Mouse (Mus musculus) ES-E14 (cell line): ENCODE results near the gene 3110082I17Rik. TPM values are rescaled to one million over a fixed set of nuclear protein-coding genes. Genes with fewer than 3 reads are reported as not detected.

Source experiments
- DNase-seq: peaks from one replicate; pipeline ENCODE4 v3.0.0-alpha.2; 2013; ENCODE audit warnings: low read depth, low spot score
- H3K27ac ChIP-seq: 2 replicates; pipeline ENCODE4 v1.5.1; 2012; ENCODE audit warnings: low read depth, mild to moderate bottlenecking, low read length, moderate library complexity, mixed read lengths; ENCODE audit not compliant: poor library complexity, insufficient read depth, severe bottlenecking
- H3K36me3 ChIP-seq: 2 replicates; pipeline ENCODE4 v1.6.1; 2012; ENCODE audit warnings: mild to moderate bottlenecking, low read length, moderate library complexity, mixed read lengths; ENCODE audit not compliant: control insufficient read depth, poor library complexity, insufficient read depth, severe bottlenecking
- H3K4me1 ChIP-seq, 2 experiments: fragments of 150-350 bp in 1 of 2; sonication (generic) in 1 of 2; 2 replicates each; pipeline ENCODE4 v1.6.1; 2012; ENCODE audit warnings: low read length in 2 of 2, mild to moderate bottlenecking in 1 of 2, mixed read lengths in 1 of 2; ENCODE audit not compliant: control insufficient read depth in 2 of 2, insufficient read depth in 2 of 2, poor library complexity in 1 of 2
- H3K4me3 ChIP-seq, 2 experiments: fragments of 150-350 bp in 1 of 2; sonication (generic) in 1 of 2; 2 replicates each; pipeline ENCODE4 v1.5.1; 2012; ENCODE audit warnings: low read length in 2 of 2, low read depth in 1 of 2, mild to moderate bottlenecking in 1 of 2, mixed read lengths in 1 of 2; ENCODE audit not compliant: insufficient read depth in 1 of 2, poor library complexity in 1 of 2, severe bottlenecking in 1 of 2
- H3K9ac ChIP-seq: 2 replicates; pipeline ENCODE4 v1.6.1; 2012; ENCODE audit warnings: low read depth, mild to moderate bottlenecking, low read length, mixed read lengths; ENCODE audit not compliant: poor library complexity, insufficient read depth, severe bottlenecking
- H3K9me3 ChIP-seq: fragments of 150-350 bp; sonication (generic); 2 replicates; pipeline ENCODE4 v1.6.1; 2012; ENCODE audit warnings: low read depth, mild to moderate bottlenecking, low read length; ENCODE audit not compliant: control insufficient read depth, insufficient read depth
- CHD2 ChIP-seq: IDR thresholded peaks from 2 replicates; pipeline ENCODE4 v1.6.1; 2014; ENCODE audit warnings: mild to moderate bottlenecking, low read depth, low read length, inconsistent platforms
- HCFC1 ChIP-seq: IDR thresholded peaks from 2 replicates; pipeline ENCODE4 v1.6.1; 2012; ENCODE audit warnings: low read length, inconsistent platforms, borderline replicate concordance; ENCODE audit not compliant: insufficient read depth
- MAFK ChIP-seq: IDR thresholded peaks from 2 replicates; pipeline ENCODE4 v1.6.1; 2014; ENCODE audit warnings: mild to moderate bottlenecking, low read depth, low read length, inconsistent platforms; ENCODE audit not compliant: insufficient read depth
- ZC3H11A ChIP-seq: IDR thresholded peaks from 2 replicates; pipeline ENCODE4 v1.6.1; 2012; ENCODE audit warnings: low read depth, mild to moderate bottlenecking, inconsistent platforms, low read length, borderline replicate concordance
- ZNF384 ChIP-seq: IDR thresholded peaks from 2 replicates; pipeline ENCODE4 v1.6.1; 2012; ENCODE audit warnings: low read depth, low read length, inconsistent platforms
- in situ Hi-C, 2 experiments: fragments of 600-800 bp; cut with MboI; formaldehyde crosslinking; loops; one replicate each; pipeline ENCODE4 v1.15.1; 2025; ENCODE audit warnings: low sequenced_read_pairs in 2 of 2, inconsistent platforms in 1 of 2; ENCODE audit not compliant: unreplicated experiment in 2 of 2
- total RNA-seq: library from RNA; depleted of rRNA; stranded (reverse); fragments of 300-350 nt; gene quantifications from 2 replicates; pipeline ENCODE4 v1.2.3, GENCODE M21; 2012; rRNA removed

3110082I17Rik gene
- 29.5 and 32.6 TPM in 2 replicates for total RNA-seq

DNA sequence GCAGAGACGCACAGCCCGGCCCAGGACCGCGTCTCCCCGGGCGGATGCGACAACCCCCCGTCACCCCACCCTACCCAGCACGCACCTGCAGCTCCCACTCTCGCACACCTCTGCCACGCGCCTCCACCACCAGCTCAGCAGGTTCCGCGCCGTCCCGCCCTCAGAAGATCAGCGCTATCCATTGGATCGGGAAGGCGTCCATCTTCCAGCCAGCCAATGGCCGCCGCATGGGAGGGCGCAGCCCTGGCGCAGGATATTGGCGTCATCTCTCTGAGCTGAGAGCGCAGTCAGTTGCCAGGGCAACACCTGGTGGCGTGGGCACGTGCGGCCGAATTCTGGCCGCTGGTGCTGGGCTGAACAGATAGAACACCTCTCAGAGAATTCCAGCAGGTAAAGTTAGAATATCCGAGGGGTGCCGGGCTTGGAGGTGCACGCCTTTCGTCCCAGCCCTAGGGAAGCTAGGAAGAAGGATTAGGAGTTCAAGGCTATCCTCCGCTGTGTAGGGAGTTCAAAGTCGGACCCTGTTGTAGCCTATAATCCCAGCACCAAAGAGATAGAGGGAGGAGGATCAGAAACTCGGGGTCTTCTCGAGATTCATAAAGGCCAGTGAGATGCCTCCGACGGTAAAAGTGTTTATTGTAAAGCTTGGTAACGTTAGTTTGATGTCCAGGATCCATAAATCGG is at the start of gene 3110082I17Rik:
Gene 3110082I17Rik (minus strand): TSS at position 144 of the 684 bp plus-strand sequence.
- no peak within 1 kb of the TSS for H3K27ac ChIP-seq
- H3K4me1 ChIP-seq = no peaks in the 10 kb centered on the region
- peak within 1 kb of the TSS; percentile 87 for H3K9ac ChIP-seq
- H3K4me3 ChIP-seq = peak within 1 kb of the TSS; percentile 81 to 86
- H3K36me3 ChIP-seq = peaks cover 6% of the 10 kb centered on the region; the same call in 1 of the 2 replicates
- TF ChIP-seq ZNF384 (no peak), HCFC1 (peak; percentile 80; the same call in 1 of the 2 replicates), ZC3H11A (no peak), CHD2 (peak; percentile 96), MAFK (peak; percentile 57; the same call in 1 of the 2 replicates)
- H3K9me3 ChIP-seq = no peaks in the 10 kb centered on the region
- in situ Hi-C loops = no loop called here
- DNase-seq = peak; percentile 96

GRCm38 (mm10) chr5:139506207-139506606 is 45.9 kb upstream of the 3110082I17Rik start:
- no peak overlapping the region for H3K27ac ChIP-seq
- H3K9ac ChIP-seq = no peak overlapping the region
- no peaks in the 10 kb centered on the region for H3K9me3 ChIP-seq
- peak; percentile 74 for DNase-seq
- TF ChIP-seq HCFC1 (no peak), MAFK (no peak), ZNF384 (no peak)
- H3K36me3 ChIP-seq = no peaks in the 10 kb centered on the region
- H3K4me3 ChIP-seq = no peak overlapping the region
- 0 out of 4 replicates have a peak, but pooled peaks cover 0 to 5% of the 10 kb centered on the region in 2 experiments for H3K4me1 ChIP-seq
- in situ Hi-C loops = no loop called here

GRCm38 (mm10) chr5:139505073-139505606 is 44.8 kb upstream of the 3110082I17Rik start:
- Histone ChIP-seq H3K27ac (no peak overlapping the region), H3K9ac (no peak overlapping the region), H3K9me3 (no peaks in the 10 kb centered on the region), H3K4me3 (peak overlapping the region in 1 of 2 experiments; percentile 26; a peak in 1 of 4 replicates), H3K4me1 (0 out of 4 replicates have a peak, but pooled peaks cover 0 to 5% of the 10 kb centered on the region in 2 experiments), H3K36me3 (no peaks in the 10 kb centered on the region)
- TF ChIP-seq MAFK (no peak), CHD2 (no peak), ZC3H11A (0 out of 2 replicates have a peak, but pooled peaks have one; percentile 46), ZNF384 (no peak), HCFC1 (no peak)
- peak; percentile 79 for DNase-seq
- in situ Hi-C loops = no loop called here

DNA sequence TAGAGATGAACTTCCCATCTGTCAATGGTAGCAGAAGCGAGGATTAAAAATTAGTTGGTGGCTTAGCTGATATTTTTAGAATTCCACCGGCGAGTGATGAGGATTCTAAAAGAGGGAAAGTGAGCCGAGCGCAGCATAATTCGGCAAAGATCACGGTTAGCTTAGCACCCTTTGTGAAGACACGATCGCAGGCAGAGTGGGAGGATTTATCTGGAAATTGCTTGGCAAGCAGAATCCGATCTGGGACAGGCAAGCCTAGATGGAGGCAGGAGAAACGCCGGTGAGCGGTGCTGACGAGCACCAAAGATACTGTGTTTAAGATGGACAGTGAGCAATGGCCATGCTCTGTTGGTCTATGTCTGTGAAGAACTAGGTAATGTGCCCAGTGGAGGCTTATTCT is 42.0 kb upstream of the 3110082I17Rik start:
- Histone ChIP-seq H3K4me3 (no peak overlapping the region), H3K27ac (no peak overlapping the region), H3K9me3 (no peaks in the 10 kb centered on the region), H3K9ac (no peak overlapping the region), H3K36me3 (no peaks in the 10 kb centered on the region), H3K4me1 (0 out of 4 replicates have a peak, but pooled peaks cover 0 to 5% of the 10 kb centered on the region in 2 experiments)
- DNase-seq = no peak
- TF ChIP-seq ZC3H11A (no peak), MAFK (no peak), HCFC1 (no peak), ZNF384 (no peak)
- in situ Hi-C loops = no loop called here
